Mouse (Mus musculus) stomach, postnatal 0 days (tissue): ENCODE measurements at regions not wholly inside any gene's neighbourhood (a gene's known extent, or its start where the extent isn't known, plus 50 kb on each side); places are given as distances from the start of the nearest gene placed in this dataset.

Experiments
- CTCF ChIP-seq: IDR thresholded peaks from 2 replicates; pipeline ENCODE4 v1.5.1; 2016; ENCODE audit warnings: antibody characterized with exemption, low read depth, mild to moderate bottlenecking, moderate library complexity
- EP300 ChIP-seq: optimal IDR thresholded peaks from 2 replicates; pipeline ENCODE3; 2016; ENCODE audit warnings: antibody characterized with exemption

DNA sequence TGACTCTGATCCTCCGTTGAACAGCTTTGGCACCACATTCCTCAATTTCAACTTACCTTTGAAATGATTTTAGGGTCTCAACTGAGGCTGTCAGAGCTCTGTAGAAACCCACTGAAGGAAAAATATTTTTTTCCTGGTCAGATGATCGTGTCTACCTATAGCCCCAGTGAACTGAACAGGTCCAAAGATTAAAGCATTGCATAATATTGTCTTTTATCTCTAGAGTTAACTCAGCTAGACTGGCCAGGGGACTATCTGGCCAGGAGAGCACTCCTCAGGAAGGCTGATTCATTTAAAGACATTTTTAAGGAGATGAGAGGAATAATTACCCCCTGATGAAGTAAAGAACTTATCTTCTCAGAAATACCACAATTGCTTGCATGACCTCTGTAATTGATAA, 942.1 kb downstream of the Adgrl2 start:
- TF ChIP-seq CTCF (no peak), EP300 (no peak)
